Mouse (Mus musculus) spleen, postnatal 10 days (tissue): ENCODE measurements around the gene Dck.
"Not testable (repeated sequence)": the region's sequence is repeated elsewhere in the genome, so short reads cannot be mapped to it uniquely, and the experiment has no call there.

Experiments
- DNase-seq, 2 experiments: peaks; one replicate each; pipeline ENCODE4 v3.0.0; 2021 to 2022; ENCODE audit warnings: low spot score in 2 of 2

Gene Dck

GRCm38 (mm10) chr5:88764987-88765481 lies at the start of gene Dck:
TSS of gene Dck (plus strand) at chr5:88764996.
- DNase-seq: peak; percentile 97 to 100

GRCm38 (mm10) chr5:88716983-88717382 lies 47.8 kb upstream of the Dck start:
- DNase-seq: no peak

- peak; percentile 97 for DNase-seq
Observed at GRCm38 (mm10) chr5:88720116-88721002, 44.4 kb upstream of the Dck start, which contains the start of gene Mob1b. TSS of gene Mob1b (plus strand) at chr5:88720855.

DNA sequence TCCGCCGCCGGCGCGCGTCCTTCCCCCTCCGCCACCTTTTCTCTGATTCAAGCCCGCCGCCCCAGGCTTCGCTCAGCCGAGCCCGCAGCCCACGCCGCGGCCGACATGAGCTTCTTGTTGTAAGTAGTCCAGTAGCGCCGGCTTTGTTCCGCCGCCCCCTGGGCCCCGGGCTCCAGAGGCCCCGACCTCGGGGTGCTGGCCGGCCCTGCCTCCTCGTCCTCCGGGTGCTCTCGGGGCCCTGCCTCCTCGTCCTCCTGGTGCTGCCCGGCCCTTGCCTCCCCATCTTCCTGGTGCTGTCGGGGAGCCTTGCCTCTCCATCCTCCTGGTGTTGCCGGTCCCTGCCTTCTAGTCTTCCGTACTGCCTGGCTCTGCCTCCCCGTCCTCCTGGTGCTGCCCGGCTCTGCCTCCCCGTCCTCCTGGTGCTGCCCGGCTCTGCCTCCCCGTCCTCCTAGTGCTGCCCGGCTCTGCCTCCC lies 43.8 kb upstream of the Dck start:
- no peak for DNase-seq

GRCm38 (mm10) chr5:88721565-88722212 lies 43.1 kb upstream of the Dck start:
- DNase-seq: peak; percentile 68 to 73

- peak; percentile 17 to 18 for DNase-seq
Observed at GRCm38 (mm10) chr5:88722213-88722600, 42.6 kb upstream of the Dck start.

DNA sequence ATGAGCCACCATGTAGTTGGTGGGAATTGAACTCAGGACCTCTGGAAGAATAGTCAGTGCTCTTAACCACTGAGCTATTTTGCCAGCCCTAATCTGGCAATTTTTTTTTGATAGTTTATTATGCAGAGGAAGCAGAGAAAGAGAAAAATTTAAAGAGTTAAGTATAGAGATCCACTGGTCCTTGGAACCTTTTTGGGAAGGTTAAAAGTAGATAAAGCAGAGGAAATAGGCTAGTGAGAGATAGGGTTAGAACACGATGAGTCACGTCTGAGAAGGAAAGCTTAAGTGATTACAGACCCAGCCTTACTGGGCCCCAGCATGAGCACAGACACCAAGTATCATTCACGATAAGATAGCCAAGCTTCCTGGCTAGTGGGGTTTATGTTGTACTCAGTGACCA lies 40.8 kb upstream of the Dck start:
- DNase-seq: no peak

DNA sequence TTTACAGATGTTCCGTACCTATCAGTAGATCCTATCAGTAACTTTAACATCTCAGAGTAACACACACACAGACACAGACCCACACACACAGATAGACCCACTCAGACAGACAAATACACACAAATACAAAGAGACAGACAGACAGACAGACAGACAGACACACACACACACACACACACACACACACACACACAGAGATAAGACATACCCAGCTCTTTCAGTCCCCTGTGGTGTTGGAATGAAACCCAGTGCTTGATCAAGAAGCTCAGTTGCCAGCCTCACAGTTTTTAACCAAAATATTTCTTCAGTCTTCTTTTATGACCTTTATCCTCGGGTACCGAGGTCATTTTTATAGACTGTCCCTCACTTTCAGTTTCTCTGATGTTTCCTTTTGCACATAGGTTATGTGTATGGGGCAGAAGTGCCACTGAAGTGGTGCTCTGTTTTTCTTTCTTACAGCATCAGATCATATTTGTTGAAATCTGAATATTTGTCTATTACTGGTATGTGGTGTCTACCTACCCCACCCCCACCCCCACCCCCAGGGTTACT lies 37.1 kb upstream of the Dck start:
- no peak for DNase-seq

DNA sequence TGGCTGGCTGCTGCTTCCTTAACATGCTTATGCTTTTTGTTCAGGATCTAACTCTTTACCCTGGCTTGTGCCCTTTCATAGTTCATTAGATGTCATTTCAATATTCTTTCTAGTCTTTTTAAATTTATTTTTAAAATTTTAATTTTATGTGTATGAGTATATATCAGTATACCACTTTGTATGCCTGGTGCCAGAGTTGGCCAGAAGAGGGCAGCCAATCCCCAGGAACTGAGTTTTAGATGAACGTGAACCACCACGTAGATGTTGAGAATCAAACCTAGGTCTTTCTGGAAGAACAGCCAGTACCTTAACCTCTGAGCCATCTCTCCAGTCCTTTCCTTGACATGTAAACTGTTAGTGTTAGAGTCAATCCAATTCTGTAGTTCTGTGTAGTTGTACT lies 30.0 kb upstream of the Dck start:
- peak; percentile 41 to 72 for DNase-seq

DNA sequence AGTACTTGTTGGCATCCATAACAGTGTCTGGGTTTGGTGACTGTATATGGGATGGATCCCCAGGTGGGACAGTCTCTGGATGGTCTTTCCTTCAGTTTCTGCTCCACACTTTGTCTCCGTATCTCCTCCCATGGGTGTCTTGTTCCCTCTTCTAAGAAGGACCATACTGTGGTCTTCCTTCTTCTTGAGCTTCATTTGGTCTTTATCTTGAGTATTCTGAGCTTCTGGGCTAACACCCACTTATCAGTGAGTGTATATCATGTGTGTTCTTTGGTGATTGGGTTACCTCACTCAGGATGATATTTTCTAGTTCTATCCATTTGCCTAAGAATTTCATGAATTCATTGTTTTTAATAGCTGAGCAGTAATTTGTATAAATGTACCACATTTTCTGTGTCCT lies 23.7 kb upstream of the Dck start:
- DNase-seq: not testable (repeated sequence)

DNA sequence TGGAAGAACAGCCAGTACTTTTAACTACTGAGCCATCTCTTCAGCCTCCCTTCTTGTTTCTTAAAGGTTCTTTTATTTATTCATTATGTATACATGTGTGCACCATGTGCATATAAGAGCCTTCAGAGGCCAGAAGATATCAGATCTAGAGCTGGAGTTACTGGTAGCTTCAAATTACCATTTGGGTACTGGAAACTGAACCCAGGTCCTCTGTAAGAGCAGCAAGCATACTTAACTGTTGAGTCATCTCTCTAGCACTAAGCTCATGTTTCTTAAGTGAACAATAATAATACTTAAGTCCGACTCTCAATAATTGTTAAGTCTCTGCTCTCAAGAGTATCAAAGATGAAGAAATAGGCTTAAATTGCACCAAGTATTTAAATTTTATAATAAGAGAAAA lies 17.0 kb upstream of the Dck start:
- DNase-seq: no peak

DNA sequence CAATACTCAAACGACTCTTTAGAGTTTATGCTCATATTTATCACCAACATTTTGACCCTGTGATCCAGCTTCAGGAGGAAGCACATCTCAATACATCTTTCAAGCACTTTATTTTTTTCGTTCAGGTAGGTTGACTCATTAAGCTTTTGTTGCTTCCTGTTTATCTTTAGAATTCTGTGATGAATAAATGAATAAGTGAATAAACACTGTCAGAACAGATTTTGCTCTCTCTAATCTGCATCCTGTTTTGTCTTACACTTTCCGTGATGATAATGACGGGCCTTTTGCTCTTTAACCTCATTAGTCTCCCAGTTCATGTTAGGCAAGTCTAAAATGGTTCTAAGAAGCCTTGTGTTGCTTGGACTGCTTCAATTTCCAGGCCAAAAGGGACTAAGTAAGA lies 11.6 kb upstream of the Dck start:
- DNase-seq: no peak

GRCm38 (mm10) chr5:88762611-88763010 lies 2.2 kb upstream of the Dck start:
- no peak for DNase-seq

GRCm38 (mm10) chr5:88764430-88764986 lies 288 bp upstream of the Dck start:
- no peak for DNase-seq

GRCm38 (mm10) chr5:88765587-88765986 lies 791 bp downstream of the Dck start:
- DNase-seq: no peak

- peak; percentile 25 to 40 for DNase-seq
Observed at GRCm38 (mm10) chr5:88766121-88766520, 1.3 kb downstream of the Dck start.

DNA sequence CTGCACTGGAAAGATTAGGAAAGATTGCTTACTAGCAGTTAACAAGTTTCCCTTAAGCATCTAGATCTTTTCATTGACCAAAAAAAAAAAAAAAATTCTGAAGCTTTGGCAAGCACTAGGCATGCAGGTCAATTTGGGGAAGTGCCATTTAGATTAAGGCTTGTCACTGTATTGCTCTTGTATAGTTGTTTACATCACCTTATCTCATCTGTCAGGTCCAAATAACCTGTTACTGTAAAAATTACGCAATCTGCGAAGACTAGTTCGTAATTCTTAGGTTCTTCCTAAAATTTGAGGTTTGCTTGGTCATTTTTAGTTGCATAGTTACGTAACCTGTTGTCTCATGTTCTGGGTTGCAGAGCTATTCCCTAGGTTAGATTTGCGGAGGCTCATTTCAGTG lies 2.1 kb downstream of the Dck start:
- DNase-seq: no peak

- no peak for DNase-seq
Observed at GRCm38 (mm10) chr5:88768201-88768600, 3.4 kb downstream of the Dck start.

DNA sequence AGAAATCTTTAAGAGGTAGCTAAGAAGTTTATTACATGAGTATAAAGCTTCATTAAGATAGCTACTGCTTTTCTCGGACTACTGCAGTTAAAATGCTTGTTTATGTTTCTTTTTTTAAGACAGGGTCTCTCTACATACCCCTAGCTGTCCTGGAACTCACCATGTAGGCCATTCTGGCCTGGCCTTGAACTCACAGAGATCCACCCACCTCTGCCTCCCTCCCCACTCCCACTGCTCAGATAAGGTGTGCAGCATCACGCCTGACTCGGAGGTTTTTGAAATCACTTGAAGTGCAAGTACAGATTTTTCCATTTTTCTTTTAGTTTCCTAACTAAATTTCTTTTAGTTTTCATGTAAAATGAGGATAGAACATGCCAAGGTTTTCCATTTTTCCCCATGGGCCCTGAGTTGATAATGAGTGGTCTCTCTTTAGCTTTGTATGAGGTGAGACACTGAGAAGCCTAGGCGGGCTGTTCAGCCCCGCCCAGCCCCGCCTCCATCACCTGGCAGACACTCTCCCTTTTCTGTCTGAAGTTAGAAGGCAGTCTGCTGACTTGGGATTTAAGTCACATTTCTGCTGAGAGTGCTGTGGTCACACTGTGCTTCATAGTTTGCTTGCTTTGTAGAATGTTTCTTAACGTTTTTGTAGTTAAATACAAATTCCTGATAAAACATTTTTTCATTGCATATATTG lies 17.4 kb downstream of the Dck start:
- DNase-seq: no peak

DNA sequence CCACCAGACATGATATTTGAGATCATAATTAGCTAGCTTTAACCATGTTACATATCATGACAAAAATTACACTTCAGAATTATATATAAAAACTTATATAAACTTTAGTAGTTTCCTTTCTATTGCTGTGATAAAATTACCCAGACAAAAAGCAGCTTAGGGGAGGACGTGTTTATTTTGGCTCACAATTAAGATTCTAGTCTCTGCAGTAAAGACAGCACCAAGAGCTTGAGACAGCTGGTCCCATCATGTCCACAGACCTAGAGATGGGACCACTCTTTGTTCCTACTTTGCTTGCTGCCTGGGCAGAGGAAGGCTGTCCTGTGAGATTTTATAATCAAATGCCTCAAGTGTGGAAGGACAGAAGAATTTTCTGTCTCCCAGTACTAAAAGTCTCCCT lies 20.3 kb downstream of the Dck start:
- DNase-seq: no peak

- no peak for DNase-seq
Observed at GRCm38 (mm10) chr5:88790675-88791074, 25.9 kb downstream of the Dck start.
